Mouse (Mus musculus): ENCODE results near the gene Slc35a2. TPM values are rescaled to one million over a fixed set of nuclear protein-coding genes. Genes with fewer than 3 reads are reported as not detected.
"Not testable (repeated sequence)": the region's sequence is repeated elsewhere in the genome, so short reads cannot be mapped to it uniquely, and the experiment has no call there.

Gene Slc35a2
- polyA plus RNA-seq, 1 experiment: 40.6 TPM

GRCm38 (mm10) chrX:7910473-7910872 lies 26.6 kb downstream of the Slc35a2 start:
- H3K4me1 ChIP-seq (ENCODE audit: control insufficient read depth, insufficient read depth, low read length): no peaks in the 10 kb centered on the region
- DNase-seq: no peak
- no peak overlapping the region for H3K4me3 ChIP-seq (replicated peaks; ENCODE audit: insufficient read depth, low read depth, low read length)
- H3K27ac ChIP-seq (ENCODE audit: insufficient read depth, low read length): no peak overlapping the region
- H3K27me3 ChIP-seq (ENCODE audit: control insufficient read depth, insufficient read depth, low read length): no peaks in the 10 kb centered on the region
- TF ChIP-seq POLR2A (IDR thresholded peaks at IDR 0.05; ENCODE audit: borderline replicate concordance, insufficient read depth, low read length) (no peak), CTCF (IDR thresholded peaks at IDR 0.05; ENCODE audit: borderline replicate concordance, insufficient read depth, low read depth, low read length) (no peak)
- 36% methylated on average over 6 of the region's 6 CpGs for WGBS

- peak in 1 of 2 experiments; percentile 50 for DNase-seq
- not testable (repeated sequence) for H3K27me3 ChIP-seq (ENCODE audit: control insufficient read depth, insufficient read depth, low read length); H3K4me3 ChIP-seq (replicated peaks; ENCODE audit: insufficient read depth, low read depth, low read length); H3K27ac ChIP-seq (ENCODE audit: insufficient read depth, low read length); H3K4me1 ChIP-seq (ENCODE audit: control insufficient read depth, insufficient read depth, low read length)
- 0 out of 2 replicates have a peak, but pooled peaks have one; percentile 6 for TF ChIP-seq CTCF (IDR thresholded peaks at IDR 0.05; ENCODE audit: borderline replicate concordance, insufficient read depth, low read depth, low read length)
- 10% methylated on average over 3 of the region's 3 CpGs for WGBS
Measured at GRCm38 (mm10) chrX:7915669-7916068, 31.8 kb downstream of the Slc35a2 start.

GRCm38 (mm10) chrX:7917960-7918359 lies 34.1 kb downstream of the Slc35a2 start:
- not testable (repeated sequence) for H3K4me3 ChIP-seq (replicated peaks; ENCODE audit: insufficient read depth, low read depth, low read length); H3K27me3 ChIP-seq (ENCODE audit: control insufficient read depth, insufficient read depth, low read length); H3K27ac ChIP-seq (ENCODE audit: insufficient read depth, low read length); H3K4me1 ChIP-seq (ENCODE audit: control insufficient read depth, insufficient read depth, low read length); DNase-seq
- WGBS: 66% methylated on average over 6 of the region's 6 CpGs

- TF ChIP-seq CTCF (IDR thresholded peaks at IDR 0.05; ENCODE audit: borderline replicate concordance, insufficient read depth, low read depth, low read length) (no peak), POLR2A (IDR thresholded peaks at IDR 0.05; ENCODE audit: borderline replicate concordance, insufficient read depth, low read length) (peak; percentile 73)
- H3K27ac ChIP-seq (ENCODE audit: insufficient read depth, low read length): peak within 1 kb of the TSS; percentile 86
- no peaks in the 10 kb centered on the region for H3K27me3 ChIP-seq (ENCODE audit: control insufficient read depth, insufficient read depth, low read length)
- peak within 1 kb of the TSS; percentile 86 for H3K4me3 ChIP-seq (replicated peaks; ENCODE audit: insufficient read depth, low read depth, low read length)
- 9% methylated on average over 23 of the region's 40 CpGs for WGBS
- H3K4me1 ChIP-seq (ENCODE audit: control insufficient read depth, insufficient read depth, low read length): peaks cover 3% of the 10 kb centered on the region
- peak; percentile 72 to 74 for DNase-seq
Measured at GRCm38 (mm10) chrX:7919601-7920383, 36.0 kb downstream of the Slc35a2 start, which contains the start of gene Pcsk1n. Pcsk1n (plus strand) TSS chrX:7919822.

GRCm38 (mm10) chrX:7922032-7922431 lies 38.2 kb downstream of the Slc35a2 start:
- WGBS: 4% methylated on average over 37 of the region's 48 CpGs
- H3K4me3 ChIP-seq (replicated peaks; ENCODE audit: insufficient read depth, low read depth, low read length): peak overlapping the region; percentile 34
- peak; percentile 42 to 44 for DNase-seq
- TF ChIP-seq POLR2A (IDR thresholded peaks at IDR 0.05; ENCODE audit: borderline replicate concordance, insufficient read depth, low read length) (no peak), CTCF (IDR thresholded peaks at IDR 0.05; ENCODE audit: borderline replicate concordance, insufficient read depth, low read depth, low read length) (no peak)
- no peaks in the 10 kb centered on the region for H3K27me3 ChIP-seq (ENCODE audit: control insufficient read depth, insufficient read depth, low read length)
- H3K4me1 ChIP-seq (ENCODE audit: control insufficient read depth, insufficient read depth, low read length): peaks cover 3% of the 10 kb centered on the region
- H3K27ac ChIP-seq (ENCODE audit: insufficient read depth, low read length): no peak overlapping the region

GRCm38 (mm10) chrX:7926266-7926665 lies 42.4 kb downstream of the Slc35a2 start:
- TF ChIP-seq POLR2A (IDR thresholded peaks at IDR 0.05; ENCODE audit: borderline replicate concordance, insufficient read depth, low read length) (no peak), CTCF (IDR thresholded peaks at IDR 0.05; ENCODE audit: borderline replicate concordance, insufficient read depth, low read depth, low read length) (no peak)
- Histone ChIP-seq H3K4me3 (replicated peaks; ENCODE audit: insufficient read depth, low read depth, low read length) (no peak overlapping the region), H3K27ac (ENCODE audit: insufficient read depth, low read length) (no peak overlapping the region), H3K4me1 (ENCODE audit: control insufficient read depth, insufficient read depth, low read length) (peaks cover 3% of the 10 kb centered on the region), H3K27me3 (ENCODE audit: control insufficient read depth, insufficient read depth, low read length) (no peaks in the 10 kb centered on the region)
- 83% methylated on average over 6 of the region's 6 CpGs for WGBS
- DNase-seq: no peak

- no peak overlapping the region for H3K4me3 ChIP-seq (replicated peaks; ENCODE audit: insufficient read depth, low read depth, low read length)
- no peak for DNase-seq
Measured at GRCm38 (mm10) chrX:7927116-7927515, 43.3 kb downstream of the Slc35a2 start.

GRCm38 (mm10) chrX:7928270-7928790 lies 44.5 kb downstream of the Slc35a2 start, which contains the start of gene Eras:
Eras (minus strand) TSS chrX:7928607.
- no peak for DNase-seq
- H3K4me1 ChIP-seq (ENCODE audit: control insufficient read depth, insufficient read depth, low read length): no peaks in the 10 kb centered on the region
- H3K27me3 ChIP-seq (ENCODE audit: control insufficient read depth, insufficient read depth, low read length): no peaks in the 10 kb centered on the region
- TF ChIP-seq CTCF (IDR thresholded peaks at IDR 0.05; ENCODE audit: borderline replicate concordance, insufficient read depth, low read depth, low read length) (no peak), POLR2A (IDR thresholded peaks at IDR 0.05; ENCODE audit: borderline replicate concordance, insufficient read depth, low read length) (no peak)
- H3K4me3 ChIP-seq (replicated peaks; ENCODE audit: insufficient read depth, low read depth, low read length): no peak within 1 kb of the TSS
- 32% methylated on average over 16 of the region's 19 CpGs for WGBS
- no peak within 1 kb of the TSS for H3K27ac ChIP-seq (ENCODE audit: insufficient read depth, low read length)

More at GRCm38 (mm10) chrX:7927116-7927515, 43.3 kb downstream of the Slc35a2 start:
- TF ChIP-seq POLR2A (IDR thresholded peaks at IDR 0.05; ENCODE audit: borderline replicate concordance, insufficient read depth, low read length) (no peak), CTCF (IDR thresholded peaks at IDR 0.05; ENCODE audit: borderline replicate concordance, insufficient read depth, low read depth, low read length) (no peak)
- no peaks in the 10 kb centered on the region for H3K27me3 ChIP-seq (ENCODE audit: control insufficient read depth, insufficient read depth, low read length)
- WGBS: 53% methylated on average over 10 of the region's 10 CpGs
- no peak overlapping the region for H3K27ac ChIP-seq (ENCODE audit: insufficient read depth, low read length)
- peaks cover 3% of the 10 kb centered on the region for H3K4me1 ChIP-seq (ENCODE audit: control insufficient read depth, insufficient read depth, low read length)

Data from cerebellum, adult 2 months (tissue).